28 mouse cellular contexts compared by ENCODE assay signal in the genomic region with DNA sequence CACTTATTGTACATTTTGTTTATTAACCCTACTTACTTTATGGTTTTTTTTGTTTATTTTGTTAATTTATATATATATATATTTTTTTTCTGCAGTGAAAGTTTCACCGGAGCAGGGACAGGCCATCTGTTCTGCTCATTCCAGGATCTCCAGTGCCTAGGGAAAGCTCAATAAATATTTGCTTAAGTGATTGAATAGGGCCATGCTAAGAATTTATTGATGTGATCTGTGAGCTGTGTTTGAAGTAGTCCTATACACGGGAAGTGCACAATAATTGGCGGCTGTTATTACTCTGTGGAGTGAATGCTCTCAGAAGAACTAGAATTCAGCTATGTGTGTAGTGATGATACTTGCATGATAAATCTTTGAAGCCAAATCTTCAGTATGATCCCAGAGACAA.
"Had no signal": no experiment of that assay in that cellular context is flagged by ENCODE, and none has a peak within 500 bp of the region (broad histone marks: within the 10 kb centered on the region; RNA-seq: fewer than 3 reads in every experiment).

No protein-coding gene starts in this region.

- H3K36me3 ChIP-seq: embryonic facial prominence, embryonic 10.5 days; embryonic facial prominence, embryonic 12.5 days; embryonic facial prominence, embryonic 13.5 days; embryonic facial prominence, embryonic 15.5 days; forebrain, embryonic 10.5 days; forebrain, embryonic 12.5 days; forebrain, embryonic 15.5 days had no signal

- H3K4me3 ChIP-seq: embryonic facial prominence, embryonic 10.5 days; embryonic facial prominence, embryonic 12.5 days; embryonic facial prominence, embryonic 13.5 days; embryonic facial prominence, embryonic 15.5 days; erythroblast, embryonic 14.5 days; forebrain, embryonic 10.5 days; forebrain, embryonic 12.5 days; forebrain, embryonic 13.5 days; forebrain, embryonic 15.5 days; gastrocnemius, adult 2 months had no signal

- H3K27me3 ChIP-seq: embryonic facial prominence, embryonic 12.5 days; embryonic facial prominence, embryonic 13.5 days; embryonic facial prominence, embryonic 15.5 days; forebrain, embryonic 12.5 days; forebrain, embryonic 13.5 days; forebrain, embryonic 15.5 days had no signal

- H3K4me1 ChIP-seq: embryonic facial prominence, embryonic 10.5 days; embryonic facial prominence, embryonic 12.5 days; embryonic facial prominence, embryonic 13.5 days; embryonic facial prominence, embryonic 15.5 days; forebrain, embryonic 10.5 days; forebrain, embryonic 12.5 days; forebrain, embryonic 13.5 days; forebrain, embryonic 15.5 days had no signal

- H3K4me2 ChIP-seq: embryonic facial prominence, embryonic 12.5 days; embryonic facial prominence, embryonic 13.5 days; embryonic facial prominence, embryonic 15.5 days; forebrain, embryonic 12.5 days; forebrain, embryonic 13.5 days; forebrain, embryonic 15.5 days had no signal

- ATAC-seq: forebrain, embryonic 13.5 days; forebrain, embryonic 14.5 days; forebrain, embryonic 15.5 days; forebrain, embryonic 16.5 days; forebrain, postnatal 0 days had no signal

- H3K27ac ChIP-seq: embryonic facial prominence, embryonic 10.5 days; embryonic facial prominence, embryonic 12.5 days; embryonic facial prominence, embryonic 13.5 days; embryonic facial prominence, embryonic 15.5 days; forebrain, embryonic 10.5 days; forebrain, embryonic 12.5 days; forebrain, embryonic 13.5 days; forebrain, embryonic 15.5 days; gastrocnemius, adult 2 months had no signal

- DNase-seq: cerebellum, adult 2 months; cerebellum, adult 8-10 months; cerebellum, adult 9-10 months; cerebellum, adult 9-11 months; cerebellum, postnatal 10 days; cerebellum, postnatal 14 days; cerebellum, postnatal 25 days; cerebellum, postnatal 36 days; embryo, embryonic 11 days; forebrain, postnatal 0 days; gastrocnemius, adult 2 months; gastrocnemius, postnatal 10 days; gastrocnemius, postnatal 14 days; gastrocnemius, postnatal 25 days; gastrocnemius, postnatal 36 days; heart, adult 11 months; heart, adult 18-20 months had no signal

- H3K9me3 ChIP-seq: embryonic facial prominence, embryonic 10.5 days; embryonic facial prominence, embryonic 12.5 days; embryonic facial prominence, embryonic 13.5 days; embryonic facial prominence, embryonic 15.5 days; forebrain, embryonic 10.5 days; forebrain, embryonic 12.5 days; forebrain, embryonic 13.5 days; forebrain, embryonic 15.5 days had no signal

- H3K9ac ChIP-seq: embryonic facial prominence, embryonic 12.5 days; embryonic facial prominence, embryonic 13.5 days; embryonic facial prominence, embryonic 15.5 days; forebrain, embryonic 12.5 days; forebrain, embryonic 13.5 days; forebrain, embryonic 15.5 days; forebrain, postnatal 0 days had no signal
